Mouse (Mus musculus) MEL (cell line): Measurements from ENCODE around the gene Zfp598. TPM values are rescaled to one million over a fixed set of nuclear protein-coding genes. Genes with fewer than 3 reads are reported as not detected.

Source experiments
- DNase-seq: peaks from one replicate; pipeline ENCODE4 v3.0.0; 2011; ENCODE audit warnings: low read depth, low spot score
- H3K27ac ChIP-seq: 2 replicates; pipeline ENCODE4 v1.5.1; 2012; ENCODE audit warnings: low read depth, mild to moderate bottlenecking, control low read depth, low read length, moderate library complexity; ENCODE audit not compliant: control insufficient read depth
- H3K27me3 ChIP-seq, 2 experiments: fragments of 150-350 bp in 1 of 2; sonication (generic) in 1 of 2; 2 replicates each; pipeline ENCODE4 v1.6.1; 2012; ENCODE audit warnings: low read length in 2 of 2, mild to moderate bottlenecking in 2 of 2, improper control_type of control experiment in 1 of 2, moderate library complexity in 1 of 2; ENCODE audit not compliant: insufficient read depth in 2 of 2, control insufficient read depth in 1 of 2
- H3K36me3 ChIP-seq, 2 experiments: 2 replicates each; pipeline ENCODE4 v1.6.1; 2012 to 2014; ENCODE audit warnings: low read length in 2 of 2, improper control_type of control experiment in 1 of 2, inconsistent platforms in 1 of 2, mild to moderate bottlenecking in 1 of 2; ENCODE audit not compliant: insufficient read depth in 2 of 2, control insufficient read depth in 1 of 2
- H3K4me1 ChIP-seq, 2 experiments: fragments of 150-350 bp in 1 of 2; sonication (generic) in 1 of 2; 2 replicates each; pipeline ENCODE4 v1.6.1; 2012; ENCODE audit warnings: low read length in 2 of 2, improper control_type of control experiment in 1 of 2, mild to moderate bottlenecking in 1 of 2; ENCODE audit not compliant: insufficient read depth in 2 of 2, control insufficient read depth in 1 of 2
- H3K4me3 ChIP-seq, 2 experiments: fragments of 150-350 bp in 1 of 2; sonication (generic) in 1 of 2; 2 replicates each; pipeline ENCODE4 v1.5.1; 2012; ENCODE audit warnings: low read depth in 2 of 2, low read length in 2 of 2, mild to moderate bottlenecking in 2 of 2, moderate library complexity in 2 of 2, control low read depth in 1 of 2, improper control_type of control experiment in 1 of 2; ENCODE audit not compliant: control insufficient read depth in 1 of 2, insufficient read depth in 1 of 2
- H3K79me2 ChIP-seq: 2 replicates; pipeline ENCODE4 v1.6.1; 2012; ENCODE audit warnings: mild to moderate bottlenecking, low read length, moderate library complexity; ENCODE audit not compliant: control insufficient read depth, poor library complexity, insufficient read depth
- H3K9ac ChIP-seq: 2 replicates; pipeline ENCODE4 v1.6.1; 2012; ENCODE audit warnings: low read depth, mild to moderate bottlenecking, control low read depth, low read length, moderate library complexity; ENCODE audit not compliant: control insufficient read depth, poor library complexity, severe bottlenecking
- H3K9me3 ChIP-seq: fragments of 150-350 bp; sonication (generic); replicated peaks from 2 replicates; pipeline ENCODE4 v1.6.1; 2012; ENCODE audit warnings: mild to moderate bottlenecking, low read length, improper control_type of control experiment, moderate library complexity; ENCODE audit not compliant: insufficient read depth
- CHD1 ChIP-seq: IDR thresholded peaks from 2 replicates; pipeline ENCODE4 v1.6.1; 2012; ENCODE audit warnings: low read depth, mild to moderate bottlenecking, inconsistent platforms, low read length, improper control_type of control experiment
- CTCF ChIP-seq, 3 experiments: IDR thresholded peaks in 2 of 3; conservative IDR thresholded peaks in 1 of 3; 2 replicates each; pipeline ENCODE4 v1.5.1; 2011 to 2012; ENCODE audit warnings: low read length in 3 of 3, low read depth in 2 of 3, mild to moderate bottlenecking in 2 of 3, improper control_type of control experiment in 1 of 3, inconsistent platforms in 1 of 3, mixed read lengths in 1 of 3, moderate library complexity in 1 of 3; ENCODE audit not compliant: control insufficient read depth in 1 of 3, insufficient read depth in 1 of 3, poor library complexity in 1 of 3, severe bottlenecking in 1 of 3
- E2F4 ChIP-seq: IDR thresholded peaks from 2 replicates; pipeline ENCODE4 v1.6.1; 2011; ENCODE audit warnings: low read depth, low read length, improper control_type of control experiment, borderline replicate concordance
- EP300 ChIP-seq, 2 experiments: IDR thresholded peaks; 2 replicates each; pipeline ENCODE4 v1.6.1; 2011; ENCODE audit warnings: improper control_type of control experiment in 2 of 2, low read length in 2 of 2, low read depth in 1 of 2, mild to moderate bottlenecking in 1 of 2
- ETS1 ChIP-seq: IDR thresholded peaks from 2 replicates; pipeline ENCODE4 v1.6.1; 2012; ENCODE audit warnings: low read depth, mild to moderate bottlenecking, inconsistent platforms, low read length, improper control_type of control experiment, moderate library complexity
- HCFC1 ChIP-seq: IDR thresholded peaks from 2 replicates; pipeline ENCODE4 v1.6.1; 2012; ENCODE audit warnings: low read depth, mild to moderate bottlenecking, inconsistent platforms, low read length, improper control_type of control experiment, moderate library complexity
- MEF2A ChIP-seq: IDR thresholded peaks from 2 replicates; pipeline ENCODE4 v1.6.1; 2014; ENCODE audit warnings: low read depth, mild to moderate bottlenecking, inconsistent platforms, low read length, improper control_type of control experiment; ENCODE audit not compliant: poor library complexity, insufficient replicate concordance, severe bottlenecking; ENCODE audit errors: extremely low read depth
- MYB ChIP-seq: IDR thresholded peaks from 2 replicates; pipeline ENCODE4 v1.6.1; 2011; ENCODE audit warnings: mild to moderate bottlenecking, low read depth, low read length, improper control_type of control experiment
- POLR2AphosphoS2 ChIP-seq: IDR thresholded peaks from 2 replicates; pipeline ENCODE4 v1.6.1; 2011; ENCODE audit warnings: low read length, improper control_type of control experiment
- SIN3A ChIP-seq: IDR thresholded peaks from 2 replicates; pipeline ENCODE4 v1.6.1; 2012; ENCODE audit warnings: low read length, improper control_type of control experiment, inconsistent platforms
- TAL1 ChIP-seq: IDR thresholded peaks from 2 replicates; pipeline ENCODE4 v1.6.1; 2012; ENCODE audit warnings: mild to moderate bottlenecking, inconsistent platforms, low read length, moderate library complexity, mixed read lengths
- TBP ChIP-seq: IDR thresholded peaks from 2 replicates; pipeline ENCODE4 v1.8.0; 2011; ENCODE audit warnings: low read depth, low read length, improper control_type of control experiment
- UBTF ChIP-seq: IDR thresholded peaks from 2 replicates; pipeline ENCODE4 v1.6.1; 2012; ENCODE audit warnings: low read depth, mild to moderate bottlenecking, inconsistent platforms, low read length, improper control_type of control experiment, moderate library complexity, borderline replicate concordance; ENCODE audit not compliant: insufficient read depth
- USF1 ChIP-seq: IDR thresholded peaks from 2 replicates; pipeline ENCODE4 v1.6.1; 2014; ENCODE audit warnings: low read depth, mild to moderate bottlenecking, inconsistent platforms, low read length, improper control_type of control experiment, moderate library complexity
- ZC3H11A ChIP-seq: IDR thresholded peaks from 2 replicates; pipeline ENCODE4 v1.6.1; 2012; ENCODE audit warnings: low read depth, mild to moderate bottlenecking, inconsistent platforms, low read length, improper control_type of control experiment
- ZKSCAN1 ChIP-seq: IDR thresholded peaks from 2 replicates; pipeline ENCODE4 v1.6.1; 2012; ENCODE audit warnings: low read depth, mild to moderate bottlenecking, inconsistent platforms, low read length, improper control_type of control experiment, moderate library complexity
- ZMIZ1 ChIP-seq: IDR thresholded peaks from 2 replicates; pipeline ENCODE4 v1.6.1; 2012; ENCODE audit warnings: low read depth, mild to moderate bottlenecking, inconsistent platforms, low read length, improper control_type of control experiment, moderate library complexity
- polyA plus RNA-seq, 2 experiments: library from polyadenylated mRNA; stranded (reverse) in 1 of 2; unstranded in 1 of 2; fragments of >175 nt in 1 of 2; fragments of >200 nt in 1 of 2; gene quantifications; 2 replicates each; pipeline versions ENCODE4 v1.2.1 to v1.2.4; 2012; ENCODE audit warnings: low replicate concordance in 2 of 2, low read depth in 1 of 2; ENCODE audit not compliant: insufficient read length in 2 of 2, insufficient read depth in 1 of 2, missing spikeins in 1 of 2
- total RNA-seq: library from RNA; depleted of rRNA; stranded (reverse); fragments of 300-350 nt; gene quantifications from 2 replicates; pipeline ENCODE4 v1.2.3, GENCODE M21; 2012

The Zfp598 gene
- total and polyA plus RNA-seq, 3 experiments = 22.2 to 80.4 (median 59.0) TPM

DNA sequence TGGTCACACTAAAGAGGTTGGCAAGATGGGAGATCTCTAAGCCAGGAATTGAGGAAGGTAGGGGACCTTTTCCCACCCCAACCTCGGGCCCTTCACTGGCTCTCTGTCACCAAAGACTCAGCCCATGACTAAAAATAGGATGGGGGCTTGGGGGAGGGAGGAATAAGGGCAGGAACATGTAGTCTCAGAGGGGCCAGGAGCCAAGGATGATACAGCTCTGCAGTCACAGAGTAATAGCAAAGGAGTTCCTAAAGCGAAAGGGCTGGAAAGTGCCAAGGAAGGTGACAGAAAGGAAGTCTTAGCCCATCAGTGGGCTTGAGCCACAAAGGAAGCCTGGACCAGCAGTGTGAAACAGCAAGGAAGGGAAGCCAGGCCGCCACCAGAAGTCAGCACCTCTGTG is 17.7 kb upstream of the Zfp598 start:
- no peaks in the 10 kb centered on the region for H3K36me3 ChIP-seq
- H3K9me3 ChIP-seq = no peaks in the 10 kb centered on the region
- H3K27ac ChIP-seq = no peak overlapping the region
- peaks cover 14 to 25% of the 10 kb centered on the region in 2 experiments for H3K27me3 ChIP-seq
- H3K4me3 ChIP-seq = no peak overlapping the region
- H3K9ac ChIP-seq = no peak overlapping the region
- no peaks in the 10 kb centered on the region for H3K4me1 ChIP-seq
- no peak for DNase-seq
- H3K79me2 ChIP-seq = no peaks in the 10 kb centered on the region
- TF ChIP-seq ZC3H11A (no peak), UBTF (no peak), MEF2A (no peak), EP300 (IDR thresholded peaks at IDR 0.05; ENCODE audit: low read depth in 1 of 2, low read length in 2 of 2) (no peak), CHD1 (no peak), ETS1 (no peak), E2F4 (no peak), CTCF (IDR thresholded peaks at IDR 0.05 in 2 of 3, conservative IDR thresholded peaks at IDR 0.05 in 1 of 3; ENCODE audit: control insufficient read depth in 1 of 3, insufficient read depth in 1 of 3, low read depth in 2 of 3, low read length in 3 of 3, poor library complexity in 1 of 3, severe bottlenecking in 1 of 3) (no peak), HCFC1 (no peak), SIN3A (no peak), TBP (no peak)

DNA sequence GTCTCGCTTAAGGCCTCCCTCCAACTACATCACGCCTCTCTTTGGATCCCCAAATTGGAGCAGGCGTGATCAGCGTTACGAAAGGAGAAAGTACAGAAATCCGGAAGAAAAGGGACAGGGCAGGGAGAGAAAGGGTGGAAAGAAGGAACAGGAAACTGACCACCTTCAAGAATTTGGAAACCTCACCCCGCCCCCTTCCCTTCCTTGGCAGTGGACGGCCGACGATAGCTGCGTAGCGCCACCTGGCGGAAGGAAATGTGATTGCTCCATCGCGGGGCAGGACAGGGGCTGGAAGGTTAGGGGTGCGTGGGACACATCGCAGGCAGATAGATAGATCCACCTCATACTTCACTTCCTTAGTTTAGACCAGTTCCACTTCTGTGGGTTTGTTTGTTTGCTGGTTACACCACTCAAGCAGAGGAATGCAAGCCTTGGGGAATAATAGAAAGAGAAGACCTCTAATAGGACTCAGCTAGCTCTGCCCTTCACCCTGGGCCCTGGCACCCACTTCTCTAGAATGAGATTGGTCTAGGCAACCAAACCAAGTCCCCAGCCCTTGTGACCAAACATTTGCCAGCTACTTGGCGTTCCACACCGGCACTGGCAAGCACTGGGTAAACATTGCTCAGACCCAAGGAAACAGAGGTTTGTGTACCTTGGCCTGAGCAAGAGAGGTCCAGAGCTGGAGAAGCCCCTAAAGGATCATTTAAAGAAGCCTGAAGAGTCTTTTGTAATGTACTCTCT is 15.3 kb upstream of the Zfp598 start:
- no peaks in the 10 kb centered on the region for H3K9me3 ChIP-seq
- H3K36me3 ChIP-seq = no peaks in the 10 kb centered on the region
- no peaks in the 10 kb centered on the region for H3K79me2 ChIP-seq
- no peak overlapping the region for H3K27ac ChIP-seq
- no peak for DNase-seq
- no peak overlapping the region for H3K4me3 ChIP-seq
- H3K4me1 ChIP-seq = no peaks in the 10 kb centered on the region
- H3K9ac ChIP-seq = no peak overlapping the region
- no peak for TF ChIP-seq E2F4
- no peak for TF ChIP-seq TAL1
- TF ChIP-seq POLR2AphosphoS2 = no peak
- no peak for TF ChIP-seq ZMIZ1
- TF ChIP-seq TBP = no peak
- TF ChIP-seq ZC3H11A = no peak
- no peak for TF ChIP-seq USF1
- TF ChIP-seq ZKSCAN1 = no peak
- TF ChIP-seq MYB = no peak
- peaks cover 14 to 21% of the 10 kb centered on the region in 2 experiments for H3K27me3 ChIP-seq
